Mouse (Mus musculus) heart, adult 2 months (tissue): ENCODE data around the gene Bbs12. TPM values are rescaled to one million over a fixed set of nuclear protein-coding genes. Genes with fewer than 3 reads are reported as not detected.

Source experiments
- DNase-seq, 2 experiments: peaks; one replicate each; pipeline ENCODE4 v3.0.0; 2021
- H3K27ac ChIP-seq: fragments of 200-600 bp; 2 replicates; pipeline ENCODE4 v1.8.1; 2022
- H3K27me3 ChIP-seq: fragments of 200-500 bp; 2 replicates; pipeline ENCODE4 v1.6.1; 2012; ENCODE audit warnings: mild to moderate bottlenecking, low read length, inconsistent platforms, mixed read lengths; ENCODE audit not compliant: control insufficient read depth, insufficient read depth
- H3K36me3 ChIP-seq: fragments of 200-500 bp; 2 replicates; pipeline ENCODE4 v1.6.1; 2012; ENCODE audit warnings: low read length, inconsistent platforms; ENCODE audit not compliant: control insufficient read depth, insufficient read depth
- H3K4me1 ChIP-seq: fragments of 200-500 bp; 2 replicates; pipeline ENCODE4 v1.6.1; 2011; ENCODE audit warnings: low read length; ENCODE audit not compliant: control insufficient read depth, insufficient read depth
- H3K4me3 ChIP-seq: fragments of 200-600 bp; 2 replicates; pipeline ENCODE4 v1.8.1; 2022
- H3K79me2 ChIP-seq: fragments of 200-500 bp; replicated peaks from 2 replicates; pipeline ENCODE4 v1.6.1; 2012; ENCODE audit warnings: mild to moderate bottlenecking, inconsistent platforms, low read length, moderate library complexity, mixed read lengths; ENCODE audit not compliant: control insufficient read depth, insufficient read depth
- H3K9ac ChIP-seq: fragments of 200-500 bp; 2 replicates; pipeline ENCODE4 v1.6.1; 2012; ENCODE audit warnings: low read depth, mild to moderate bottlenecking, control low read depth, inconsistent platforms, low read length, mixed read lengths
- CTCF ChIP-seq: fragments of 200-600 bp; IDR thresholded peaks from 2 replicates; pipeline ENCODE4 v1.8.1; 2022; ENCODE audit warnings: antibody characterized with exemption, mild to moderate bottlenecking, moderate library complexity
- EP300 ChIP-seq: fragments of 200-500 bp; IDR thresholded peaks from 2 replicates; pipeline ENCODE4 v1.6.1; 2011; ENCODE audit warnings: low read depth, low read length, control low read depth; ENCODE audit not compliant: insufficient read depth
- POLR2A ChIP-seq: fragments of 200-500 bp; IDR thresholded peaks from 2 replicates; pipeline ENCODE4 v1.6.1; 2011; ENCODE audit warnings: mild to moderate bottlenecking, low read depth, low read length, control low read depth; ENCODE audit not compliant: insufficient read depth
- whole genome bisulfite sequencing: fragments of 180-500 bp; shearing (Covaris S2); methylation state at CpG from one replicate; pipeline ENCODE4 v1.1.7; 2018; 5-methylcytosine and 5-hydroxymethylcytosine counted together
- intact Hi-C: fragments of 180-260 bp; cut with DNase I; formaldehyde crosslinking; loops from one replicate; pipeline ENCODE4 v1.15.1; 2025
- polyA plus RNA-seq: library from polyadenylated mRNA; depleted of rRNA; stranded (reverse); fragments of >200 nt; gene quantifications from 2 replicates; pipeline ENCODE4 v1.2.3, GENCODE M21; 2012
- total RNA-seq, 2 experiments: library from RNA; stranded (reverse); gene quantifications; 2 replicates each; pipeline ENCODE4 v1.2.3; 2021

Bbs12 gene
- total and polyA plus RNA-seq, 3 experiments: 0.49 to 1.1 (median 0.97) TPM

DNA sequence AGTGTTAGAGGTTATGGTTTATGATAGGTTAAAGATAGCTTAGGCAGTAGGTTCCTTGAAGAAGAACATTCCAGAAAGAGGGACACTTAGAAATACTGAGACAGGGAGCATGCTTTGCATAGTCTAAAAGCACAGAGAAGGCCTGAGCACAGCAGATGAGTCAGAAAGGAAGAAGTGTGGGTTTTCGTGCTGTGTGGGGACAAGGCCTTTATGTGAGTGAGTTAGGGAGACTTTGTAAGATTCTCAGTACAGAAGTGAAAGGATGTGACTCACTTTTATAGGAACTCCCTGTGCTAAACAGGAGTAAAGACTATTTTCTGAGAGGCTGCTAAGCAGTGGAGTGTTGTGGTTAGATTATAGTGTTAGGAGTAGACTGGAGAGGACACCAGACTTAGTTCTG, 1.0 kb downstream of the Bbs12 start:
- H3K27me3 ChIP-seq: no peaks in the 10 kb centered on the region
- no peaks in the 10 kb centered on the region for H3K79me2 ChIP-seq
- TF ChIP-seq EP300: no peak
- no peak for TF ChIP-seq CTCF
- no peak for TF ChIP-seq POLR2A
- 37% methylated on average over 1 of the region's 1 CpGs for WGBS
- no peak overlapping the region for H3K9ac ChIP-seq
- peak; percentile 20 to 21 for DNase-seq
- H3K4me1 ChIP-seq: peaks cover 9% of the 10 kb centered on the region
- peak overlapping the region; percentile 78; the same call in 1 of the 2 replicates for H3K4me3 ChIP-seq
- intact Hi-C loops: no loop called here
- no peaks in the 10 kb centered on the region; the same call in none of the 2 replicates for H3K36me3 ChIP-seq
- peak overlapping the region; percentile 15 for H3K27ac ChIP-seq

DNA sequence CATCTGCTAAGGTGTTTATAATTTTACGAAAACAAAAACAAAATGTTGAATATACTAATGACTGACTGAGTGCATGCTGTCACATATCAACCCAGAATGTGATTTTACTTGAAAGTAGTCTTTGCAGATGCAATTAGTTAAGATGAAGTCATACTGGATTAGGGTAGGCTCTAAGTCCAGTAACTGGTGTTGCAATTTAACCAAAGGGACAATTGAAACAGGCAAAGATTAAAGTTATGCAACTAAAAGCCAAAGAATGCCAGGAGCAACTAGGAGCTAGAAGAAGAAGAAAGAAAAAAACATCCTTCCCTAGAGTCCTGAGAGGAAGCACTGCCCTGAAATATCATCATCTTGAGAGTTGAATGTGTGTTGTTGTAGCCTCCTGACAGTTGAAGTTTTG, 3.9 kb downstream of the Bbs12 start:
- Histone ChIP-seq H3K4me1 (peaks cover 9% of the 10 kb centered on the region), H3K9ac (no peak overlapping the region), H3K27ac (no peak overlapping the region), H3K79me2 (no peaks in the 10 kb centered on the region), H3K4me3 (no peak overlapping the region), H3K36me3 (no peaks in the 10 kb centered on the region; the same call in none of the 2 replicates), H3K27me3 (no peaks in the 10 kb centered on the region)
- intact Hi-C loops: no loop called here
- TF ChIP-seq CTCF: no peak
- no peak for TF ChIP-seq EP300
- TF ChIP-seq POLR2A: no peak
- DNase-seq: no peak
- 92% methylated on average over 1 of the region's 1 CpGs for WGBS

DNA sequence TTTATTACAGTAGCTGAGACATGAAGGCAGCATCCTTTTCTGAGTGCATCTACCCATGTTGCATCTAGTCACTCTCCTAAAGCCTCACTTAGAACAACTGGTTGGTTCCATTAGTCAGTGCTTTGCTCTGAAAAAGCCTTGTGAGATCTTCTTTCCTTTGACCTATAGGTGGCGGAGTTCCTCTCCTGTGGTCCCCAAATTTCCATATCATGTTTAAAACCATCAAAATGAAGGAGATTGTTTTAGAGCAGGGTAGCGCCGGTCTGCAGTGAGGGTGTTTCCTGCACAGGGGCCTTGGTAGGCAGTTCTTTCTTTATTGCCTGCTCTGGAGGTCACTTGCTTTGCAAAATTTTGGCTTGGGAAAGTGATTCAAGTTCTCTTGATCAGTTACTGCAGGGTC, 12.0 kb downstream of the Bbs12 start:
- H3K4me1 ChIP-seq: no peaks in the 10 kb centered on the region
- no peaks in the 10 kb centered on the region for H3K79me2 ChIP-seq
- no peaks in the 10 kb centered on the region for H3K36me3 ChIP-seq
- intact Hi-C loops: no loop called here
- no peak for DNase-seq
- no peak overlapping the region for H3K27ac ChIP-seq
- no peak overlapping the region for H3K4me3 ChIP-seq
- 34% methylated on average over 3 of the region's 3 CpGs for WGBS
- TF ChIP-seq CTCF: peak; percentile 79
- no peak for TF ChIP-seq EP300
- no peaks in the 10 kb centered on the region for H3K27me3 ChIP-seq
- H3K9ac ChIP-seq: no peak overlapping the region

DNA sequence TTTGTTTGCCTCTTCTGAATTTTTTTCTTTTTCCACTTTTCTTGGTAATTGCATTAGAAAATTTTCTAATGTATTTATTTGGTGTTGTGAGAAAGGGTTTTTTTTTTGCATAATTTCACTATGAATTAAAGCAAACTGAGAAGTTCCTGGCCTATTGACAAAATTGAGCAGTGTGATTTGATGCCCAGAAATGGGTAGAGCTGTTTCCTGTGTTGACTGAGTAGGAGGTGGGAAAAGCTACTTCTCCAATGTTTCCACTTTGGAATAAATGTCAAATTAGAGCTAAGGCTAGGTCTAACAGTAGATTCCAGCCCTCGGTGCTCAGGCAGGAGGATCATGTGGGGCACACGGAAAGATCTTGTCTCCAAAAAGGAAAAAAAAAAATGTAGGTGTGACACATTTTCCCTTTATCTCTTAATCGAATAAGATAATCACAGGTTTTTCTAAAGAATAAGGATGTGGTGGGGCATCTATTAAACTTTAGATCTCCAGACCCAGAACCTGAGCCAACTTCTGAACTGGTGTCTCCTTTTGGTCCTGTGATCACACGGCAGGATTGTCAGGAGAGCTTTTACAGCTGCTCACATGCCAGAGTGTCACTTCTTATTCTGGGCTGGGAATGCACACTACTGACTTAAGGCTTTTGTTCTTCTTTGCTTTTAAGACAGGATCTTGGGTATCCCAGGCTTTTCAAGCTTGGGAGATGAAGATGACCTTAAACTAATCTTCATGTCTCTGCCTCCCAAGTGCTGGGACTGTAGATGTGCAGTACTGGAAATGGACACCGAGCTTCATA, 13.2 kb downstream of the Bbs12 start:
- no peaks in the 10 kb centered on the region for H3K79me2 ChIP-seq
- 55% methylated on average over 5 of the region's 5 CpGs for WGBS
- DNase-seq: no peak
- no peaks in the 10 kb centered on the region for H3K4me1 ChIP-seq
- no peak overlapping the region for H3K27ac ChIP-seq
- H3K4me3 ChIP-seq: no peak overlapping the region
- TF ChIP-seq EP300 (no peak), CTCF (no peak), POLR2A (no peak)
- no peaks in the 10 kb centered on the region for H3K27me3 ChIP-seq
- no peak overlapping the region for H3K9ac ChIP-seq
- no peaks in the 10 kb centered on the region for H3K36me3 ChIP-seq
- intact Hi-C loops: no loop called here

DNA sequence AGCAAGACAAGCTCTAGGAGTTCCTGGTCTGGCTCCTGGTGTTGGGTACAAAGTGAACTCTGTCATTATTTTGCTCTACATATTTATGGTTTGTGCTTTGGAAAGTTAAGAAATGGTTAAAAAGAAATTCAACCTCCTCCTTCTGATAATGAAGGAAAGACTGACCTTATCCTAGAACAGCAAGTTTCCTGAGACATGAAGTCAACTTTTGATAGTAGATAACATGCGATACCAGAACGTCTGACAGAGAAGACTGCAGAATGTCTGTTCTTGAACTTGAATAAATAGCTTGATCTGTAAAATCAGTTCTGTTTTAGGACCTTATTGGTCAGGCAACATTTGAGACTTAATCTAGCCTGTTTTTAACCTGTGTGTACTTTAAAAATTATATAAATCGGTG, 14.3 kb downstream of the Bbs12 start:
- no peaks in the 10 kb centered on the region for H3K4me1 ChIP-seq
- intact Hi-C loops: no loop called here
- no peak overlapping the region for H3K9ac ChIP-seq
- H3K27ac ChIP-seq: no peak overlapping the region
- TF ChIP-seq POLR2A: no peak
- TF ChIP-seq CTCF: no peak
- TF ChIP-seq EP300: no peak
- no peak overlapping the region for H3K4me3 ChIP-seq
- no peaks in the 10 kb centered on the region for H3K79me2 ChIP-seq
- 54% methylated on average over 3 of the region's 3 CpGs for WGBS
- no peaks in the 10 kb centered on the region for H3K27me3 ChIP-seq
- no peaks in the 10 kb centered on the region for H3K36me3 ChIP-seq
- DNase-seq: no peak

DNA sequence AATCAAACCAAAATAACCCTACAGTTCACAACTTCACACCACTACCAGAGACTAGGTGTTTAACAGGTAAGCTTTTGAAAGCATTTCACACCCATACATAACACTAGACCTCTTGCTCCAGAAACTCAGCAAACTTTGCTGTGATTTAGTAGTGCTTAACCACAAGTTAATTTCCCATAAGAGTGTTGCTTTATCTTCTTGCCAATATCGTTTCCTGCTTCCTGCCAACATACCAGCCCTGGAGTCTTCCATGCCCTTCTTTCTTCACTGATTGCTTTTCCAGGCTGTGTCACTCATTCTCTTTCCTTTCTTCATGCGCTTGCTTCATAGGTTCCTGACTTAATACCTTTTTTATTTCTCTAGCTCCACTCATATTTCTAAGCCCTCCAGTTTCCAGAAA, 16.1 kb downstream of the Bbs12 start:
- 41% methylated on average over 2 of the region's 2 CpGs for WGBS
- Histone ChIP-seq H3K27ac (no peak overlapping the region), H3K79me2 (no peaks in the 10 kb centered on the region), H3K4me3 (no peak overlapping the region), H3K4me1 (no peaks in the 10 kb centered on the region), H3K27me3 (no peaks in the 10 kb centered on the region), H3K36me3 (no peaks in the 10 kb centered on the region), H3K9ac (no peak overlapping the region)
- TF ChIP-seq EP300 (no peak), CTCF (no peak), POLR2A (no peak)
- intact Hi-C loops: no loop called here
- DNase-seq: no peak
